Mouse (Mus musculus) small intestine, adult 2 months (tissue): ENCODE results near the gene Efcab1. TPM values are rescaled to one million over a fixed set of nuclear protein-coding genes. Genes with fewer than 3 reads are reported as not detected.
"Not testable (repeated sequence)": the region's sequence is repeated elsewhere in the genome, so short reads cannot be mapped to it uniquely, and the experiment has no call there.

Experiments
- H3K27ac ChIP-seq: fragments of 200-500 bp; 2 replicates; pipeline ENCODE4 v1.5.1; 2012; ENCODE audit warnings: low read depth, low read length, control low read depth, inconsistent platforms; ENCODE audit not compliant: insufficient read depth
- H3K27me3 ChIP-seq: fragments of 200-500 bp; 2 replicates; pipeline ENCODE4 v1.6.1; 2012; ENCODE audit warnings: mild to moderate bottlenecking, moderate library complexity, low read length, inconsistent platforms; ENCODE audit not compliant: control insufficient read depth, insufficient read depth
- H3K36me3 ChIP-seq: fragments of 200-500 bp; 2 replicates; pipeline ENCODE4 v1.6.1; 2012; ENCODE audit warnings: mild to moderate bottlenecking, low read length, control low read depth, inconsistent platforms; ENCODE audit not compliant: control insufficient read depth, insufficient read depth
- H3K4me1 ChIP-seq: fragments of 200-500 bp; 2 replicates; pipeline ENCODE4 v1.6.1; 2012; ENCODE audit warnings: low read length, inconsistent platforms, mixed read lengths; ENCODE audit not compliant: control insufficient read depth, insufficient read depth, insufficient read length
- H3K4me3 ChIP-seq: fragments of 200-500 bp; 2 replicates; pipeline ENCODE4 v1.5.1; 2012; ENCODE audit warnings: low read depth, mild to moderate bottlenecking, control low read depth, inconsistent platforms, low read length, moderate library complexity
- CTCF ChIP-seq: fragments of 200-500 bp; IDR thresholded peaks from 2 replicates; pipeline ENCODE4 v1.5.1; 2012; ENCODE audit warnings: low read depth, mild to moderate bottlenecking, control low read depth, inconsistent platforms, low read length, moderate library complexity, mixed read lengths; ENCODE audit not compliant: insufficient replicate concordance, insufficient read length; ENCODE audit errors: extremely low read depth
- POLR2A ChIP-seq: fragments of 200-500 bp; IDR thresholded peaks from 2 replicates; pipeline ENCODE4 v1.6.1; 2012; ENCODE audit warnings: low read depth, mild to moderate bottlenecking, control low read depth, inconsistent platforms, low read length, moderate library complexity
- WGBS: fragments of 180-500 bp; shearing (Covaris S2); methylation state at CpG from one replicate; pipeline ENCODE4 v1.1.7; 2018; 5-methylcytosine and 5-hydroxymethylcytosine counted together
- polyA plus RNA-seq: library from polyadenylated mRNA; depleted of rRNA; stranded (reverse); fragments of >200 nt; gene quantifications from 2 replicates; pipeline ENCODE4 v1.2.3, GENCODE M21; 2012; rRNA removed

Efcab1 gene
- polyA plus RNA-seq = not detected in 2 replicates

DNA sequence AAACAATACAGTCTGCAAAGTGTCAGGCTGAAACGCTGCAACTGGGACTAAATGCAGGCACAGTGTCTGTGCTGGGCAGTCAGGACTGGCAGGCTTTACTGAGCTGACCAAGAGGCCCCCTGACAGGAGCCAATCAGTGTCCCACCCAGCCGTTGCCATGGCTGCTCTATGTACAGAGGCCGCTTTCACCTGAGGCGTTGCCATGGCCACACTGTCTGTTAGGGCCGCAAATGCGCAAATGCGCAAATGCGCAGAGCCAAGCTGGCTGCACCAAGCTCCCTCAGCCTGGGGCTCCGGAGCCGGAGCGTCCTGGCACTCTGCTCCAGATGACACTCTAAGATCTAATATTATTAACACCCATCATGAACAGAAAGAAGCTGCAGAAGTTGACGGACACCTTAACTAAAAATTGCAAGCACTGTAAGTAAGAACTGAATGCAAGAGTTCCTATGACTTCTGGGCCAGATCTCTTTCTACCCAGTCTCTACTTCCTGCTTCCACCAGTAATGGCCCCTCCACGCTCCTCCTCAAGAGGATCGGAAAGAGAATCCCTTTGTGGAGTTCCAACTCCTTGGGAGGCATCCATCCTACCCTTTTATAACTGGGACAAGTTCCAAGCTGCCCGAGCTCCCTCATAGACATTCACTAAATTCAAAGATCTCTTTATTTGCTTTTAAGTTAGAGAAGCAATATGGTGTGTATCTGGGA is at the start of gene Efcab1:
TSS of gene Efcab1 (plus strand) at position 214 of the 708 bp plus-strand sequence.
- TF ChIP-seq POLR2A = no peak
- no peak for TF ChIP-seq CTCF
- Histone ChIP-seq H3K27me3 (no peaks in the 10 kb centered on the region), H3K36me3 (no peaks in the 10 kb centered on the region), H3K27ac (no peak within 1 kb of the TSS), H3K4me1 (no peaks in the 10 kb centered on the region), H3K4me3 (no peak within 1 kb of the TSS)
- WGBS = 13% methylated on average over 15 of the region's 15 CpGs

DNA sequence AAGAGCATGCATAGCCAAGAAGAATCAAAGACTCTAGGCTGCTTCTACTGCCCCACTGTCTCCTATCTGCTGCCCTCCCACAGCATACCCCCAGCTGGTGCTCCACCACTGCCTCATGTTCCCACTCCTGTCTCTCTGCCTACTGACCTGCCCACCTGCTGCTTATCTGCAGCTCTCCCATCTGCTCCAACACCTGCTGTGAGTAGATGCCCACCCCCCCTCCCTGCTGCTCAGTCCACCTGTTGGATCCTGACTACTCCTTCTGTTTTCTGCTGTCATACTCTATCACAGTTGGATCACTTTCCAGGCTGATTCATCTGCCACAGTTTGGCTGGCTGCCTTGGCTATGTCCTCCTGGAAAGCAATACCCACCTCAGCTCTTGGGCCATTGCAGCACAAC is 47.0 kb upstream of the Efcab1 start:
- Histone ChIP-seq H3K27ac (no peak overlapping the region), H3K4me1 (no peaks in the 10 kb centered on the region), H3K27me3 (no peaks in the 10 kb centered on the region), H3K4me3 (no peak overlapping the region), H3K36me3 (no peaks in the 10 kb centered on the region)
- TF ChIP-seq POLR2A (no peak), CTCF (no peak)

DNA sequence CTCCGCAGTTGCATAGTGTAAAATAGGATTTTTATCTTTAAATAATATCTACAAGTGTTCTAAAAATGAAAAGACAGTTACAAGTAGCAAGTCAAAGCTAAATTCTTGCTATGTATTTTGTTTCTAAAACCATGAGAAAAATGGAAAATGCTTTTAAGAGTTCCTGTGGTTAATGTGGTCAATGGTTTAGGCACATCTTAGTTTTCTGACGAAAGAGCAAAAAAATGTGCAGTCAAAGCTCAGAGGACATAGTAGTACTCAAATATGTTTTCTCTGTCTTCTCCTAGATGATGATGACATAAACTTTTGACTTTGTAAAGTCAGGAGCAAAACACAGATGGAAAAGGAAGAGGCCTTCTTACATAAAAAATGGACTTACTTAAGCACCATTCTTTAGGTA is 21.5 kb upstream of the Efcab1 start:
- Histone ChIP-seq H3K27me3 (no peaks in the 10 kb centered on the region), H3K27ac (no peak overlapping the region), H3K36me3 (no peaks in the 10 kb centered on the region), H3K4me1 (no peaks in the 10 kb centered on the region), H3K4me3 (no peak overlapping the region)
- 70% methylated on average over 2 of the region's 2 CpGs for WGBS
- TF ChIP-seq CTCF = no peak
- TF ChIP-seq POLR2A = no peak

DNA sequence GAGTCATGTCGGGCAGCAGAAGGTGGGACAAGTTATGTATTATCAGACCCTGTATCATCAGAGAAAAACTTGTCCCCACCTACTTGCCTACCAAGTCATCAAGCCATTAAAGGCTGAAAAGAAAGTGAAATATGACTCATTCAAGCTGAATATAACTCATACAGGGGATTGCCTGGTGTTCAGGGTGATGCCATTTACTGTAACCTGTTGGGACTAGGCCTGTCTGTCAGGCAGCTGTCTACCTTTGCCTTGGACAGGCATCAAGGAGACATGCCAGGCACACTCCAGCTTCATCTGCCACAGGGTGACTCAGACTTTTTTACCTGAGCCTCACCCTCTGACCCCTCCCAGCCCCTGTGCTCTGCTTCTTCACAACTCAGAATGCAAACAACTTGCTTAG is 21.0 kb upstream of the Efcab1 start:
- H3K27me3 ChIP-seq = no peaks in the 10 kb centered on the region
- H3K4me3 ChIP-seq = no peak overlapping the region
- no peaks in the 10 kb centered on the region for H3K4me1 ChIP-seq
- no peak for TF ChIP-seq POLR2A
- TF ChIP-seq CTCF = no peak
- no peaks in the 10 kb centered on the region for H3K36me3 ChIP-seq
- H3K27ac ChIP-seq = no peak overlapping the region
- 55% methylated on average over 1 of the region's 1 CpGs for WGBS

DNA sequence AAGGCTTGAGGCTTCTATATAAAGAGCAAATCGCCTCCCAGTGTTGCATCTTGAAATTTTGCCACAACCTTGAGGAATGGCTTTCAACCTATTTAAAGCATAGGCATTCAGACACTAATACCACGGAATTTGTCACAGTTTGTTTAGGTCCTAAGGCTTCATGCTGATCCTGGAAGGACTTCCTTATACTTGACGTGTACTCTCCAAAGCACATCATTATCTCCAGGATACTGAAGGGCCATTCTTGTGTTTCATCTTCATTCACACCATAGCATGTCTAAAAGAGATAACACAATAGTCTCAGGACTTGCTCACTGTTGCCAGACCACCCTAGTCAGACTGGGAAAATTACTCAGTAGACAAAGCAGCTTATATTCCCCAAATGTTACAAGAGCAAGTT is 13.9 kb upstream of the Efcab1 start:
- no peak overlapping the region for H3K27ac ChIP-seq
- WGBS = 74% methylated on average over 3 of the region's 3 CpGs
- H3K4me1 ChIP-seq = no peaks in the 10 kb centered on the region
- H3K4me3 ChIP-seq = no peak overlapping the region
- H3K36me3 ChIP-seq = no peaks in the 10 kb centered on the region
- TF ChIP-seq POLR2A = no peak
- TF ChIP-seq CTCF = no peak
- H3K27me3 ChIP-seq = no peaks in the 10 kb centered on the region

DNA sequence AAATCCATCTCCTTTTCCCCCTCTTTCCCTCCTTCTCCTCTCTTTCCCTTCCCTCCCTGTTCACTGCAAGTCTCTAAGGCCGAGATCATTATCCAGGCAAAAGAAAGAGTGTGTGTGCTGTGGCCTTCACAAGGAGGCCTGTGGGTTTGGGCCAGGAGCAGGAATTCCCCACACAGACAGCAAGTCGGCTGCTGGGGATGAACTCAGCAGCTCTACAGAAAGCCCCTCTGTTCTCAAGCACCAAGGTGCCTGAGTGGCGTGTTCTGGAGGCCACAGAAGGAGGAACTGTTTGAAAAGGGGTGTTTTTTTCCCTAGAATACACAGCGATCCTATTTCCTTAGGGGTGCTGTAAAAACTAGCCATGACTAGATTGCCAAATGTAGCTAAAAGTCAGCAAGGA is 12.5 kb upstream of the Efcab1 start:
- 52% methylated on average over 4 of the region's 4 CpGs for WGBS
- no peaks in the 10 kb centered on the region for H3K36me3 ChIP-seq
- H3K4me1 ChIP-seq = no peaks in the 10 kb centered on the region
- TF ChIP-seq CTCF = no peak
- TF ChIP-seq POLR2A = no peak
- no peak overlapping the region for H3K27ac ChIP-seq
- H3K4me3 ChIP-seq = no peak overlapping the region
- H3K27me3 ChIP-seq = no peaks in the 10 kb centered on the region

DNA sequence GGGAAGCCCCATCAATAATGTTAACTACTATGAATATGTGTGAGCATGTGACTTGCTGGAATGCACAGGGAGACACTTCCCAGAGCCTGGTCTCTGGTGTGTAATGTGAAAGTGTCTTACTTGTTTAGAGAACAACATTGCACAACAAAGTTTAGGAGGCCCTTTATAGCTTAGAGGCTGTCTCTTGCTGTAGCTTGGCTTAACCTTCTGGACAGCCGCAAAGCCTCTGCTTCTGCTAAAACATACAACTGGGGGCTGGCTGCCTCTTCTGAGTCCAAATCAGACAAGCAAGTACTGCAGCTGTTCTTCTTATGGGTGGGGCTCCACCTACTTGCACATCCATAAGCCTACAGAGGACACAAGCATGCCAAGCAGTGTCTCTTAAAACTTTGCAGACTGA is 11.7 kb upstream of the Efcab1 start:
- Histone ChIP-seq H3K27ac (no peak overlapping the region), H3K36me3 (no peaks in the 10 kb centered on the region), H3K4me1 (no peaks in the 10 kb centered on the region), H3K27me3 (no peaks in the 10 kb centered on the region), H3K4me3 (no peak overlapping the region)
- no peak for TF ChIP-seq POLR2A
- no peak for TF ChIP-seq CTCF
- WGBS = 76% methylated on average over 1 of the region's 1 CpGs

DNA sequence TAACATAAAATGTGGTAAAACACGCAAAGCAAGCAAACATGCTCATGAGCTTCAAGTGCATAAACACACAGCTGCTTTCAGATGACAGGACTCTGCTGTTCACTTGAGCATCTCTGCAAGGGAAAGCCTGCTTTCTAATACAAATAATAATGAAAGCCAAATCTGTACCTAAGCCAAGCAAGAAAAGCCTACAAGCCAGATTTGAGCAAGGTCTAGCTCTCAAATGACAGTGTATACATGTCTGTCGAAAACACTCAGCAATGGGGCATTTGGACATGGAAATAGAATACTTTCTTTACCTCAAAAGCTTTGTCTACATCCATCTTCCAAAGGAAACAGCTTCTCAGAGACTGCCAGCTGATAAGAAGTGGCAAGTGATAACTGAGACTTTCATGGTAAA is 10.9 kb upstream of the Efcab1 start:
- TF ChIP-seq CTCF = no peak
- TF ChIP-seq POLR2A = no peak
- H3K4me3 ChIP-seq = no peak overlapping the region
- no peaks in the 10 kb centered on the region for H3K36me3 ChIP-seq
- WGBS = 62% methylated on average over 2 of the region's 2 CpGs
- no peak overlapping the region for H3K27ac ChIP-seq
- H3K27me3 ChIP-seq = no peaks in the 10 kb centered on the region
- no peaks in the 10 kb centered on the region for H3K4me1 ChIP-seq

DNA sequence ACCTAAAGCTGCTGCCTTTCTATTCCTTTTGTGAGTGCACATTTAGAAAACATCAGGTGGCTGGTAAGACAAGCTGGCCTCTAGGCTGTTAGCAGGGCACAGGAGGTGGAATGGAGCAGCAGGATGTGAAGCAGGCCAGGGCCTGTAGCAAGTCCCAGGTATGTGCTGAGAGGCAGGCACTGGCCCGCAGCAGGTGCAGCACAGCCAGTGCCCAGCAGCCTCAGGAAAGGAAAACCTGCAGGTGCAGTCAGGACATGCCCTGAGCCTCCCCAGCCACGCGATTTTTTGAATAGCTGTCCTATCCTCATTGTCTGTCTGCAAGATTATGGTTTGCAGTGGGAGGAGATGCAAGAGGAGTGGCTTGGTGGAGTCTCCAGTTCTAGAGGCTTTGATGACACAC is 24.3 kb downstream of the Efcab1 start:
- H3K4me3 ChIP-seq, H3K27me3 ChIP-seq, H3K27ac ChIP-seq, H3K4me1 ChIP-seq, H3K36me3 ChIP-seq: not testable (repeated sequence)
- 44% methylated on average over 3 of the region's 3 CpGs for WGBS

DNA sequence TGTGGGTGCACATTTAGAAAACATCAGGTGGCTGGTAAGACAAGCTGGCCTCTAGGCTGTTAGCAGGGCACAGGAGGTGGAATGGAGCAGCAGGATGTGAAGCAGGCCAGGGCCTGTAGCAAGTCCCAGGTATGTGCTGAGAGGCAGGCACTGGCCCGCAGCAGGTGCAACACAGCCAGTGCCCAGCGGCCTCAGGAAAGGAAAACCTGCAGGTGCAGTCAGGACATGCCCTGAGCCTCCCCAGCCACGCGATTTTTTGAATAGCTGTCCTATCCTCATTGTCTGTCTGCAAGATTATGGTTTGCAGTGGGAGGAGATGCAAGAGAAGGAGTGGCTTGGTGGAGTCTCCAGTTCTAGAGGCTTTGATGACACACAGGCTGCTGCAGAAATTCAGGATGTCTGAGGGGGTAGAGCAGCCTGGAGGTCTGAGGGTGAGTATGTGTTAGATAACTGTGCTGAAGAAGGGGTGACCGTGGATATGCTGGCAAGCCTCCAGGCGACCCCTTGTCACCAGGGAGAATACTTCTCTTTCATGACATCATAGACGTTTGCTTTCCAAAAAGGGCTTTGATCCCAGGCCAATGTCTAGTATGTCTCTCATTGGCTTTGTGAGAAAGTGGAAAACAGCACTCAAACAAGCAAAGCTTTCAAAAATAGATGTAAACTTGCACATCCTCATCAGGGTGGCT is 30.2 kb downstream of the Efcab1 start:
- WGBS = 35% methylated on average over 7 of the region's 7 CpGs
- not testable (repeated sequence) for H3K27me3 ChIP-seq, H3K36me3 ChIP-seq, H3K4me3 ChIP-seq, H3K4me1 ChIP-seq, H3K27ac ChIP-seq
